Mouse (Mus musculus): ENCODE results near the gene Pick1. TPM values are rescaled to one million over a fixed set of nuclear protein-coding genes. Genes with fewer than 3 reads are reported as not detected.

Gene Pick1
- polyA plus RNA-seq, 1 experiment: 0.76 TPM

GRCm38 (mm10) chr15:79245321-79245720, 16.3 kb downstream of the Pick1 start:
- peaks cover 66% of the 10 kb centered on the region for H3K36me3 ChIP-seq (ENCODE audit: control insufficient read depth)
- peaks cover 5% of the 10 kb centered on the region for H3K4me1 ChIP-seq (ENCODE audit: control insufficient read depth)
- H3K9me3 ChIP-seq (ENCODE audit: control insufficient read depth, low read length): peaks cover 9% of the 10 kb centered on the region
- H3K27me3 ChIP-seq (ENCODE audit: control insufficient read depth): no peaks in the 10 kb centered on the region
- no peak overlapping the region for H3K4me3 ChIP-seq (replicated peaks)
- TF ChIP-seq TAL1 (IDR thresholded peaks at IDR 0.05; ENCODE audit: low read length) (no peak), GATA1 (IDR thresholded peaks at IDR 0.05; ENCODE audit: low read length) (no peak)

GRCm38 (mm10) chr15:79250236-79250635, 21.3 kb downstream of the Pick1 start:
- peaks cover 4% of the 10 kb centered on the region for H3K4me1 ChIP-seq (ENCODE audit: control insufficient read depth)
- TF ChIP-seq GATA1 (IDR thresholded peaks at IDR 0.05; ENCODE audit: low read length) (no peak), TAL1 (IDR thresholded peaks at IDR 0.05; ENCODE audit: low read length) (no peak)
- H3K9me3 ChIP-seq (ENCODE audit: control insufficient read depth, low read length): no peaks in the 10 kb centered on the region
- peaks cover 45% of the 10 kb centered on the region for H3K27me3 ChIP-seq (ENCODE audit: control insufficient read depth)
- H3K4me3 ChIP-seq (replicated peaks): no peak overlapping the region
- peaks cover 31% of the 10 kb centered on the region for H3K36me3 ChIP-seq (ENCODE audit: control insufficient read depth)

- peaks cover 46% of the 10 kb centered on the region for H3K27me3 ChIP-seq (ENCODE audit: control insufficient read depth)
- H3K9me3 ChIP-seq (ENCODE audit: control insufficient read depth, low read length): no peaks in the 10 kb centered on the region
- TF ChIP-seq TAL1 (IDR thresholded peaks at IDR 0.05; ENCODE audit: low read length): no peak
- no peak for TF ChIP-seq GATA1 (IDR thresholded peaks at IDR 0.05; ENCODE audit: low read length)
- peaks cover 4% of the 10 kb centered on the region for H3K4me1 ChIP-seq (ENCODE audit: control insufficient read depth)
- H3K4me3 ChIP-seq (replicated peaks): no peak overlapping the region
- peaks cover 22% of the 10 kb centered on the region for H3K36me3 ChIP-seq (ENCODE audit: control insufficient read depth)
These were observed 22.2 kb downstream of the Pick1 start for GRCm38 (mm10) chr15:79251168-79251567.

GRCm38 (mm10) chr15:79251781-79252491, 23.0 kb downstream of the Pick1 start:
- peaks cover 46% of the 10 kb centered on the region for H3K27me3 ChIP-seq (ENCODE audit: control insufficient read depth)

GRCm38 (mm10) chr15:79252580-79252979, 23.6 kb downstream of the Pick1 start:
- Histone ChIP-seq H3K36me3 (ENCODE audit: control insufficient read depth) (peaks cover 11% of the 10 kb centered on the region), H3K27me3 (ENCODE audit: control insufficient read depth) (peaks cover 46% of the 10 kb centered on the region), H3K4me3 (replicated peaks) (no peak overlapping the region), H3K4me1 (ENCODE audit: control insufficient read depth) (peaks cover 4% of the 10 kb centered on the region), H3K9me3 (ENCODE audit: control insufficient read depth, low read length) (no peaks in the 10 kb centered on the region)
- TF ChIP-seq GATA1 (IDR thresholded peaks at IDR 0.05; ENCODE audit: low read length): no peak
- TF ChIP-seq TAL1 (IDR thresholded peaks at IDR 0.05; ENCODE audit: low read length): no peak

More at GRCm38 (mm10) chr15:79251781-79252491, 23.0 kb downstream of the Pick1 start:
- Histone ChIP-seq H3K4me1 (ENCODE audit: control insufficient read depth) (peaks cover 4% of the 10 kb centered on the region), H3K36me3 (ENCODE audit: control insufficient read depth) (peaks cover 14% of the 10 kb centered on the region), H3K9me3 (ENCODE audit: control insufficient read depth, low read length) (no peaks in the 10 kb centered on the region), H3K4me3 (replicated peaks) (no peak overlapping the region)
- no peak for TF ChIP-seq TAL1 (IDR thresholded peaks at IDR 0.05; ENCODE audit: low read length)
- TF ChIP-seq GATA1 (IDR thresholded peaks at IDR 0.05; ENCODE audit: low read length): no peak

- no peak within 1 kb of the TSS for H3K4me3 ChIP-seq (replicated peaks)
These were observed 25.7 kb downstream of the Pick1 start, which contains the start of gene Slc16a8 for GRCm38 (mm10) chr15:79254661-79255060. TSS of gene Slc16a8 (minus strand) at chr15:79254761.

GRCm38 (mm10) chr15:79258521-79258920, 29.5 kb downstream of the Pick1 start:
- TF ChIP-seq TAL1 (IDR thresholded peaks at IDR 0.05; ENCODE audit: low read length) (no peak), GATA1 (IDR thresholded peaks at IDR 0.05; ENCODE audit: low read length) (no peak)
- Histone ChIP-seq H3K4me1 (ENCODE audit: control insufficient read depth) (peaks cover 3% of the 10 kb centered on the region), H3K4me3 (replicated peaks) (no peak overlapping the region), H3K27me3 (ENCODE audit: control insufficient read depth) (peaks cover 66% of the 10 kb centered on the region), H3K9me3 (ENCODE audit: control insufficient read depth, low read length) (peaks cover 1% of the 10 kb centered on the region), H3K36me3 (ENCODE audit: control insufficient read depth) (no peaks in the 10 kb centered on the region)

More at GRCm38 (mm10) chr15:79254661-79255060, 25.7 kb downstream of the Pick1 start, which contains the start of gene Slc16a8:
- H3K9me3 ChIP-seq (ENCODE audit: control insufficient read depth, low read length): no peaks in the 10 kb centered on the region
- H3K27me3 ChIP-seq (ENCODE audit: control insufficient read depth): peaks cover 55% of the 10 kb centered on the region
- H3K4me1 ChIP-seq (ENCODE audit: control insufficient read depth): peaks cover 4% of the 10 kb centered on the region
- no peak for TF ChIP-seq GATA1 (IDR thresholded peaks at IDR 0.05; ENCODE audit: low read length)
- TF ChIP-seq TAL1 (IDR thresholded peaks at IDR 0.05; ENCODE audit: low read length): no peak
- no peaks in the 10 kb centered on the region for H3K36me3 ChIP-seq (ENCODE audit: control insufficient read depth)

- H3K9me3 ChIP-seq (ENCODE audit: control insufficient read depth, low read length): peaks cover 7% of the 10 kb centered on the region
- H3K36me3 ChIP-seq (ENCODE audit: control insufficient read depth): no peaks in the 10 kb centered on the region; the same call in 1 of the 2 replicates
- H3K4me1 ChIP-seq (ENCODE audit: control insufficient read depth): peaks cover 3% of the 10 kb centered on the region
- no peak for TF ChIP-seq GATA1 (IDR thresholded peaks at IDR 0.05; ENCODE audit: low read length)
- no peak for TF ChIP-seq TAL1 (IDR thresholded peaks at IDR 0.05; ENCODE audit: low read length)
- H3K27me3 ChIP-seq (ENCODE audit: control insufficient read depth): peaks cover 58% of the 10 kb centered on the region
- peak overlapping the region; percentile 22 for H3K4me3 ChIP-seq (replicated peaks)
These were observed 32.2 kb downstream of the Pick1 start for GRCm38 (mm10) chr15:79261095-79261725.

GRCm38 (mm10) chr15:79261757-79262156, 32.8 kb downstream of the Pick1 start:
- Histone ChIP-seq H3K4me1 (ENCODE audit: control insufficient read depth) (peaks cover 3% of the 10 kb centered on the region), H3K36me3 (ENCODE audit: control insufficient read depth) (no peaks in the 10 kb centered on the region; the same call in 1 of the 2 replicates), H3K9me3 (ENCODE audit: control insufficient read depth, low read length) (peaks cover 7% of the 10 kb centered on the region), H3K27me3 (ENCODE audit: control insufficient read depth) (peaks cover 58% of the 10 kb centered on the region), H3K4me3 (replicated peaks) (no peak overlapping the region)
- TF ChIP-seq GATA1 (IDR thresholded peaks at IDR 0.05; ENCODE audit: low read length) (no peak), TAL1 (IDR thresholded peaks at IDR 0.05; ENCODE audit: low read length) (no peak)

Measured in erythroblast, embryonic 14.5 days (primary cell).